Mouse (Mus musculus): ENCODE measurements around the gene H2al1a.
"Not testable (repeated sequence)": the region's sequence is repeated elsewhere in the genome, so short reads cannot be mapped to it uniquely, and the experiment has no call there.

H2al1a gene

DNA sequence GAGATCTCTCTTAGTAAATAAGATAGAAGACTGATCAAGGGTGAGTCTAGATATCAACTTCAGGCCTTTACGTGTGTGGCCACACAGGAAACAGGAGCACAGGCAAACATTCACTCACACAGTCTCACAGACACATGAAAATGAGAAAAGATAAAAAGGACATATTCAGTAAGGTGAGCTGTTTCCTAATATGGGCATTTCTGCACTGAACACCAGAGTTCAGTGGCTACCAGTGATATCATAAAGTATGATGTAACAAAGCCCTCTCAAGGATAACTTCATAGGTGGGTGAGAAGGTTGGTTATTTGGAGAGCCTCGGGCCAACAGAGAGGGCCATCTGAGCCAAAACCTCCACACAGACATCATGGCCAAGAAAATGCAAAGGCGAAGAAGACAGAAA, at the start of gene H2al1a:
Gene H2al1a, plus strand, starts transcription at position 301 of the 400 bp plus-strand sequence.
- not testable (repeated sequence) for DNase-seq (ENCODE audit: low spot score in 2 of 2)

DNA sequence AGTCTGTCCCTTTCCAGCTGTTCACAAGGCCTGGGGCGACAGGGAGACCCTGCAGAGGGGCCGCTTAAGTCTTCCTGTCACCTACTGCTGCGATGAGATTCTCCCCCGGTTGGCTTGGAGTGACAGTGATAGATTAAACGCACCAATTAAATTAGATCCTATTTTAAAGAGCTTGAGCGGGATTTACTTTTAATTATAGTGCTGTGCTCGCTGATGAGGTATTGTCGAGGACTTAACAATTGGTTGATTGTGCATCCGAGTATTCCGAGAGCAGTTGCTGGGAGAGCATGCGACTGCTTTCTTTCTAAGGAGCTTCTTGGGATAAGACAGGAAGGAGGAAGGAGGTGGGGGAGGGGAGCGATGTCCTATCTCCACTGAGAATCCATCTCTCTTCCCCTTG, 48.9 kb upstream of the H2al1a start:
- no peak for DNase-seq (ENCODE audit: low spot score in 2 of 2)

DNA sequence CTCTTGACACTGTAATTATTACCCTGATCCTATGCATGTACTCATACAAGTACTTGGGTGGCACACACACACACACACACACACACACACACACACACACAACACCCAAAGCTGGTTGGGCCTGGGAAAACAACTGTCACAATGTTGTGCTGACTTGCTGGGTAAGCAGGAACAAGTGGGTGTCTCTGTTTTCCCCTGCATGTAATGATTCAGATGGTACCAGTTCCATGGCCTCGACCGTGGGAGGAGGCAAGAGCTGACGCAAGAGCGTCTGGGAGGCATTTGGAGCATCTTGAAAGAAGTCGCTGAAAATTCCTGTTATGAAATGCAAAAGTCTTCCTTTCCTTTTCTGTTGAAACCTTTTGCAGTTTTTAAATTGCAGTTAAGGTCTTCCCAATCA, 45.0 kb upstream of the H2al1a start:
- DNase-seq (ENCODE audit: low spot score in 2 of 2): peak; percentile 27 to 62

DNA sequence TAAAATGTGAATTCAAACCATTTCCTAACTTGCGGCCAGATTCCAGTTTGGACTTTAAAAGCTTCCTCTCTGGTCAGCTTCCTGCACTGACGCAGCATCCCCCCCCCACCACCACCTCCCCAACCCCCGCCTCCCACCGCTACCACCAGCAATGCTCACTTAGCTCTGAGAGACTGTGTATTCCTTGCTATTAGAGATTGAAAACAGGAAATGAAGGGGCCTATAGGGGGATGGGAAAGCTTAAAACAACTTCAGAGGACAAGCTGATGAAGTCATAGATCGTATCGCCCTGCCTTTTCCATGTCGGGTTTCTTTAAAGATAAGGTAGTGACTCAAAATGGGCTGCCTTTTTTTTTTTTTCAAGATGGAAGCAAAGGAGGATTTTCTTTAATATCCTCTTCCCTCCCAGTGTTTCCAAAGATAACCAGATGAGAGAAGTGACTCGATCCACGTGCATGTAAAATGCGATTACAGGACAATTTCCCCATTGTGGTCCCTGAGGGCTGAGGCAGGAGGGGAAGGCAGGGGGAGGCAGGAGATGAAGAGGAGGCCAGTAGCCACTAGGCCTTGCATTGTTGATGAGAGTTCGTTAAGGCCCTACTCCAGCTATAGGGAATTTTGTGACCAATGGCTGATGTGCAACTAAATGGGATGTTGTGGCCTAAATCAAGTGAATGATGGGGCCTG, 44.4 kb upstream of the H2al1a start:
- DNase-seq (ENCODE audit: low spot score in 2 of 2): no peak

DNA sequence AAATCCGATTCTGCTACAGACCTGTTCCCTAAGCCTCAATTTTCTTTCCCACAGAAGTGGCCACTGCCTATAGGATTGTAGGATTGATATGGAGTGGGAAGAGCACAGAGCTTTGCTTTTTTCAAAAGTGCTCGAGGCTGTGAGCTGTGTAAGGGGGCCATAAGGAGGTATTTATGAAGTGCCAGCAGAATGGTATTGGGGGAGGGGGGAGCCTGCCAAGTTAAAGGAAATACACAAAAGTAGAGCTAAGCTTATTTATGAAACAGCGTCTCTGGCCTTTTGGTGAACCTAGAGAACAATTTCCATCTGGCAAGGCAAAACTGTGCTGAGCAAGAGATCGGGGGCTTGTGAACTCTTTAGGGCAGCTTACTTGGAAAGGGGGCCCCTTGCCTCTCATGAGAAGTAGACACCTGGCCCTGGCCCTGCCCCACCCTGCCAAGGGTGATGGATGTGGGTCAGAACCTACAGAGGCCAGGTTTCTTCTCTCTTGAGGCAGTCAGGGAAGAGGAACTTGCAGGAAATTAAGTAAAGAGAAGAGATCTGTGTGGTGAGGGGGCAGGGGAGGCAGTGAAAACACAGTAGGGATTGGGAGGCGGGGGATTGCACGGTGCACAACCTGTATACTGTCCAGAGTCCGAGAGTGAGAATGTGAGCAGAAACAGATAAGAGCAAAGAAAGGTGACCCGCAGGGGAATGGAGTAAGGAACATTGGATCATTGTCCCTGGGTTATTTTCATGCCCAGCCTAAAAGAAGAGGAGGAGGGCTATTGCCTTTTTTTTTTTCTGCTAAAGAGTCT, 43.3 kb upstream of the H2al1a start:
- DNase-seq (ENCODE audit: low spot score in 2 of 2): no peak

DNA sequence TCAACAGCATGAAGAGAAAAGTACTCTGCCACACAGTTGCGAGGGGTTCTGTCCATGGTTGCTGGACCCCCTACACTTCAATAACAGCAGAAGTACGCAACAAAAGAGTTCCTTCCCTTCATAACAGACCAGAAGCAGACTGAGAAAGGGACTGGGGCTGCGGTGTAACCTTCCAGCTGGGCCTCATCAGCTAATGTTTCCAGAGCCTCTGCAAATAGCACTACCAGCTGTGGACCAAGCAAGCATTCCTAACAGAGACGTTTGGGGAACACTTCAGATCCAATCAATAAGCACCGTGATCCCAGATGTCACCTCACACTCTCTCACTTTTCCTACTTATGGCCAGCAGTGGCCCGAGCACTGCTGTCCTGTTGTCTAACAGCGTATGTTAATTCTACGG, 34.1 kb upstream of the H2al1a start:
- DNase-seq (ENCODE audit: low spot score in 2 of 2): no peak

DNA sequence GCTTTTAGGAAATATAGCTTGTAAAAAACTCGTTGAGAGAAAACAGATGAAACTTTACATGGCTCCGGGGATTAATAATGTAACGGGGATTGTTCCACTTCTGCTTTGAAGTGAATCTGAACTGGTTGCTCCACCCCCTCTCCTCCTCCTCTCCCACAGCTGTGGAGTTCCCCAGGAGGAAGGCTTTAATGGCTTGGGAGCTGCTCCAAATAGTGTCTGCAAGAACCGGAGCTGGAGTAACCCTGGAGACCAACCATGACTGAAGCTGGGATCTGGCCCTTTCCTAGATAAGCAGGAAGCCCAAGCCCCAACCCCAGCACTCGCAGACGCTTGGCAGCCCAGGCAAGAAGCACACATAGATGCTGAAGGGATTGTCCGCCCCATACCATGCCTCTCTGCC, 31.3 kb upstream of the H2al1a start:
- no peak for DNase-seq (ENCODE audit: low spot score in 2 of 2)

DNA sequence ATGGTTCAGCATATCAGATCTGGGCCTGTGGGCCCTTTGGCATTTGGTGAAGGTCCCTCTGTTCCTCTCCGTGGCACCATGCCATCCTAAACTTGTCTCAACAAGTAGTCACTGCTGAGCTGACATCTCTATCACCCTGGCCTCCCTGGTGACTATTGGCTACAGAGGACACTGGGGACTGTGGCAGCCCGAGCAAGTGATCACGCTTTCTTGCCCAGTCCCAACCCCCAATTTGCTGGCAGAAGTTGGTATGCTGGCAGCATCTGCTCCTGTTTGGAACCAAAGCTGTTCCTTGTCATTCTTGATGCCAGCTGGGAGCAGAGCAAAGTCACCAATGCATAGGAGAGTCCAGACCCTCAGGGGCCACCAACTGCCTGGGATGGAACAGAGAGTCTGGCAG, 30.0 kb upstream of the H2al1a start:
- DNase-seq (ENCODE audit: low spot score in 2 of 2): peak in 1 of 2 experiments; percentile 25

DNA sequence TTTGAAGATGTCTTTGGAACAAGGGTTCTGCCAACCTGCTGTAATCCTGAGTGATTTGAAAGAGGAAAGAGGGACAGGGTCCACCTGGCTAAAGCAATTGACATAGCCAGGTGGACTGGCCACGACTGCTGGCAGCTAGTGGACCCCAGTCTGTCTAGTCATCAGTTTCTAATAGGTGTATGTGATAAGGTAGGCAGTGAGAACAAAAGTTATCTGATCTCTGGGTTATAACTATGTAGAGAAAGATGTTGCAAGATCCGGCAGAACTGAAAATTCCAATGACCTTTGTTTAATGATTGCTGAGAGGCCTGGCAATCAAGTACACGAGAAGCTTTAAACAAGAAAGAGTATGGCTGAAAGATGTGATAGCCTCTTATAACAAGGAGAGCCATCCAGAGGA, 25.9 kb upstream of the H2al1a start:
- no peak for DNase-seq (ENCODE audit: low spot score in 2 of 2)

DNA sequence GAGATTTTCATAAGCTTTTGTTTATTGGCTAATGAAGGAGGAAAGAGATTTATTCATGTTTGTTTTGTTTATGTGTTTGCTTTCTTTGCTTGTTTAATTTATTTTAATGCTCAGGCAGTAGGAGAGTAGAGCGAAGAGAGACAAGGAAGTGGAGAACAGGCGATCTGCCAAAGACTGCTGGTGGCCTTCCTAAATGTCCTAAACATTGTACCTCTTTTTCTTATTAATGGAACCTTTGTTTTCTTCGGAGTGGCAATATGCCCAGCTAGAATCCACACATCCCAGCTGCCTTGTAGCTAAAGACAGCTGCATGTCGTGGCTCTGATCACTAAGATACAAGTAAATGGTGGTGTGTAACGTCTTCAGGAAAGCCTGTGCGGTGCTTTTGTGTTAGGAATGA, 22.0 kb upstream of the H2al1a start:
- DNase-seq (ENCODE audit: low spot score in 2 of 2): no peak

DNA sequence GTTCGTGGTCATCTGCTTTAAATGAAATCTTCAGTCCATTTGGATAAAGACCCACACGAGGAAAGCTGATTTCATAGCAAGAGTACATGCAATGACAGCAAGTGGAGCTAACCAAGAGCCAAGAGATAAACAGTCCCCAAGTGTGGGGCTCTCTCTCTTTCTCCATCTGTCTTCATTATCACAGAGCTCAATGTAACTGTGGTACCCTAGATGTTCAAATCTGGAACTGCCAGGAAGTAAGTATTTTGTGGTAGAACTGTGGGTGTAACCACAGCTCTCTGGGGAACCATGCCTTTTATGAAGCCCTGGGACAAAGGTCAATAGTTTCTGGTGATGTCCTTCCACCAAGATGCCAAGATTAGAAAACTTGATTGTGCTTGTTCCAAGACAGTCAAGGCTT, 18.3 kb upstream of the H2al1a start:
- DNase-seq (ENCODE audit: low spot score in 2 of 2): no peak

DNA sequence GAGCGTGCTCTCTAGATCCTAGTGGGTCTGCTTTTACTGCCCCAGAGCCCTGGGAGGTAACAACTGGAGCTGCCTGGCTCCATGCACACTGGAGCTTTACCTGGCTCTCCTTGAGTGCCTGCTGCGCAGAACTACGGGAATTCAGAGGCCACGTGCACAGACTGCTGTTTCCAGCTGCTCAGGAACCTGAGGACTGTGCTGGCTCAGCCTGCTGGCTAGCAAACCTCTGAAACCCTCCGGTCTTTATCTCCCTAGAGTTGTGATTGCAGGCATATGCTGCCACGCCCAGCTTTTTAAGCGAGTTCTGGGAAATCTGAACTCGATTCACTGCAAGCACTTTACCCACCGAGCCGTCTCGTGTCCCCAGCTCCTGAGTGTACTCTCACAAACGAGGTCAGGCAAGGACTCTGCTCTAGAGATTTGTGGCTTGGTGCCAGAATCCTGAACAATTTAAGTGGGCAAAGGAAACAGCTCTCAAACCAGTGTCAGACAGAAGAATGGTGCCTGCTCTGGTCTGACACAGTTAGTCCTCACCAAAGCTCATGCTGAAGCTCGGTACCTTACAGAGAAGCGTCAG, 10.7 kb upstream of the H2al1a start:
- no peak for DNase-seq (ENCODE audit: low spot score in 2 of 2)

DNA sequence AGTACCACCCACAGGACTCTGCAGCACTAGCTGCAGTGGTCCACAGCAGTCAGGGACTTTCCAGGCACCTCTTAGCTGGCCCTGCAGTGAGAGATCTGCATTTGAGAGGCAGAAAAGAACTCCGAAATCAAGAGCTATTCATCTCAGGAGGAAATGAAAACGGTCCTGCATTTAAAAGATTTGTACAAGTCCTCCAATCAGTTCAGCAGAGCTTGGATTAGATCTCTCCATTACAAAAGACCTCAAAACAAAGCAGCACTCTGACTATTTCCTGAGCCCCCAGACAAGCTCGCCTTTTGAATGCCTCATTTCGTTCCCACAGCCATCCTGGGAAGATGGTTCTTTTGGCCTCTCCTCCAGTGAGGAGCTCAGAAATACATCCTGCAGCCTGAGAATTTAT, 9.8 kb upstream of the H2al1a start:
- no peak for DNase-seq (ENCODE audit: low spot score in 2 of 2)

DNA sequence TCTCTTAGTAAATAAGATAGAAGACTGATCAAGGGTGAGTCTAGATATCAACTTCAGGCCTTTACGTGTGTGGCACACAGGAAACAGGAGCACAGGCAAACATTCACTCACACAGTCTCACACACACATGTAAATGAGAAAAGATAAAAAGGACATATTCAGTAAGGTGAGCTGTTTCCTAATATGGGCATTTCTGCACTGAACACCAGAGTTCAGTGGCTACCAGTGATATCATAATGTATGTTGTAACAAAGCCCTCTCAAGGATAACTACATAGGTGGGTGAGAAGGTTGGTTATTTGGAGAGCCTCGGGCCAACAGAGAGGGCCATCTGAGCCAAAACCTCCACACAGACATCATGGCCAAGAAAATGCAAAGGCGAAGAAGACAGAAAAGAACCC, 3.1 kb downstream of the H2al1a start, which contains the start of gene H2al1b:
Gene H2al1b, plus strand, starts transcription at position 301 of the 400 bp plus-strand sequence.
- not testable (repeated sequence) for DNase-seq (ENCODE audit: low spot score in 2 of 2)

DNA sequence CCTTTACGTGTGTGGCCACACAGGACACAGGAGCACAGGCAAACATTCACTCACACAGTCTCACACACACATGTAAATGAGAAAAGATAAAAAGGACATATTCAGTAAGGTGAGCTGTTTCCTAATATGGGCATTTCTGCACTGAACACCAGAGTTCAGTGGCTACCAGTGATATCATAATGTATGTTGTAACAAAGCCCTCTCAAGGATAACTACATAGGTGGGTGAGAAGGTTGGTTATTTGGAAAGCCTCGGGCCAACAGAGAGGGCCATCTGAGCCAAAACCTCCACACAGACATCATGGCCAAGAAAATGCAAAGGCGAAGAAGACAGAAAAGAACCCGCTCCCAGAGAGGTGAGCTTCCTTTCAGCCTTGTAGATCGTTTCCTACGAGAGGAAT, 6.3 kb downstream of the H2al1a start, which contains the start of gene H2al1c:
Gene H2al1c, plus strand, starts transcription at position 301 of the 400 bp plus-strand sequence.
- not testable (repeated sequence) for DNase-seq (ENCODE audit: low spot score in 2 of 2)

DNA sequence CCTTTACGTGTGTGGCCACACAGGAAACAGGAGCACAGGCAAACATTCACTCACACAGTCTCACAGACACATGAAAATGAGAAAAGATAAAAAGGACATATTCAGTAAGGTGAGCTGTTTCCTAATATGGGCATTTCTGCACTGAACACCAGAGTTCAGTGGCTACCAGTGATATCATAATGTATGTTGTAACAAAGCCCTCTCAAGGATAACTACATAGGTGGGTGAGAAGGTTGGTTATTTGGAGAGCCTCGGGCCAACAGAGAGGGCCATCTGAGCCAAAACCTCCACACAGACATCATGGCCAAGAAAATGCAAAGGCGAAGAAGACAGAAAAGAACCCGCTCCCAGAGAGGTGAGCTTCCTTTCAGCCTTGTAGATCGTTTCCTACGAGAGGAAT, 9.5 kb downstream of the H2al1a start, which contains the start of gene H2al1d:
Gene H2al1d, plus strand, starts transcription at position 301 of the 400 bp plus-strand sequence.
- not testable (repeated sequence) for DNase-seq (ENCODE audit: low spot score in 2 of 2)

DNA sequence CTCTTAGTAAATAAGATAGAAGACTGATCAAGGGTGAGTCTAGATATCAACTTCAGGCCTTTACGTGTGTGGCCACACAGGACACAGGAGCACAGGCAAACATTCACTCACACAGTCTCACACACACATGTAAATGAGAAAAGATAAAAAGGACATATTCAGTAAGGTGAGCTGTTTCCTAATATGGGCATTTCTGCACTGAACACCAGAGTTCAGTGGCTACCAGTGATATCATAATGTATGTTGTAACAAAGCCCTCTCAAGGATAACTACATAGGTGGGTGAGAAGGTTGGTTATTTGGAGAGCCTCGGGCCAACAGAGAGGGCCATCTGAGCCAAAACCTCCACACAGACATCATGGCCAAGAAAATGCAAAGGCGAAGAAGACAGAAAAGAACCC, 12.6 kb downstream of the H2al1a start, which contains the start of gene H2al1e:
Gene H2al1e, plus strand, starts transcription at position 301 of the 400 bp plus-strand sequence.
- not testable (repeated sequence) for DNase-seq (ENCODE audit: low spot score in 2 of 2)

DNA sequence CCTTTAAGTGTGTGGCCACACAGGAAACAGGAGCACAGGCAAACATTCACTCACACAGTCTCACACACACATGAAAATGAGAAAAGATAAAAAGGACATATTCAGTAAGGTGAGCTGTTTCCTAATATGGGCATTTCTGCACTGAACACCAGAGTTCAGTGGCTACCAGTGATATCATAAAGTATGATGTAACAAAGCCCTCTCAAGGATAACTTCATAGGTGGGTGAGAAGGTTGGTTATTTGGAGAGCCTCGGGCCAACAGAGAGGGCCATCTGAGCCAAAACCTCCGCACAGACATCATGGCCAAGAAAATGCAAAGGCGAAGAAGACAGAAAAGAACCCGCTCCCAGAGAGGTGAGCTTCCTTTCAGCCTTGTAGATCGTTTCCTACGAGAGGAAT, 15.8 kb downstream of the H2al1a start, which contains the start of gene H2al1f:
Gene H2al1f, plus strand, starts transcription at position 301 of the 400 bp plus-strand sequence.
- not testable (repeated sequence) for DNase-seq (ENCODE audit: low spot score in 2 of 2)

DNA sequence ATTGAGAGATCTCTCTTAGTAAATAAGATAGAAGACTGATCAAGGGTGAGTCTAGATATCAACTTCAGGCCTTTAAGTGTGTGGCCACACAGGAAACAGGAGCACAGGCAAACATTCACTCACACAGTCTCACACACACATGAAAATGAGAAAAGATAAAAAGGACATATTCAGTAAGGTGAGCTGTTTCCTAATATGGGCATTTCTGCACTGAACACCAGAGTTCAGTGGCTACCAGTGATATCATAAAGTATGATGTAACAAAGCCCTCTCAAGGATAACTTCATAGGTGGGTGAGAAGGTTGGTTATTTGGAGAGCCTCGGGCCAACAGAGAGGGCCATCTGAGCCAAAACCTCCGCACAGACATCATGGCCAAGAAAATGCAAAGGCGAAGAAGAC, 18.9 kb downstream of the H2al1a start, which contains the start of gene H2al1g:
Gene H2al1g, plus strand, starts transcription at position 301 of the 400 bp plus-strand sequence.
- not testable (repeated sequence) for DNase-seq (ENCODE audit: low spot score in 2 of 2)

DNA sequence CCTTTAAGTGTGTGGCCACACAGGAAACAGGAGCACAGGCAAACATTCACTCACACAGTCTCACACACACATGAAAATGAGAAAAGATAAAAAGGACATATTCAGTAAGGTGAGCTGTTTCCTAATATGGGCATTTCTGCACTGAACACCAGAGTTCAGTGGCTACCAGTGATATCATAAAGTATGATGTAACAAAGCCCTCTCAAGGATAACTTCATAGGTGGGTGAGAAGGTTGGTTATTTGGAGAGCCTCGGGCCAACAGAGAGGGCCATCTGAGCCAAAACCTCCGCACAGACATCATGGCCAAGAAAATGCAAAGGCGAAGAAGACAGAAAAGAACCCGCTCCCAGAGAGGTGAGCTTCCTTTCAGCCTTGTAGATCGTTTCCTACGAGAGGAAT, 22.1 kb downstream of the H2al1a start, which contains the start of gene H2al1h:
Gene H2al1h, plus strand, starts transcription at position 301 of the 400 bp plus-strand sequence.
- not testable (repeated sequence) for DNase-seq (ENCODE audit: low spot score in 2 of 2)

DNA sequence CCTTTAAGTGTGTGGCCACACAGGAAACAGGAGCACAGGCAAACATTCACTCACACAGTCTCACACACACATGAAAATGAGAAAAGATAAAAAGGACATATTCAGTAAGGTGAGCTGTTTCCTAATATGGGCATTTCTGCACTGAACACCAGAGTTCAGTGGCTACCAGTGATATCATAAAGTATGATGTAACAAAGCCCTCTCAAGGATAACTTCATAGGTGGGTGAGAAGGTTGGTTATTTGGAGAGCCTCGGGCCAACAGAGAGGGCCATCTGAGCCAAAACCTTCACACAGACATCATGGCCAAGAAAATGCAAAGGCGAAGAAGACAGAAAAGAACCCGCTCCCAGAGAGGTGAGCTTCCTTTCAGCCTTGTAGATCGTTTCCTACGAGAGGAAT, 25.3 kb downstream of the H2al1a start, which contains the start of gene H2al1i:
Gene H2al1i, plus strand, starts transcription at position 301 of the 400 bp plus-strand sequence.
- not testable (repeated sequence) for DNase-seq (ENCODE audit: low spot score in 2 of 2)

DNA sequence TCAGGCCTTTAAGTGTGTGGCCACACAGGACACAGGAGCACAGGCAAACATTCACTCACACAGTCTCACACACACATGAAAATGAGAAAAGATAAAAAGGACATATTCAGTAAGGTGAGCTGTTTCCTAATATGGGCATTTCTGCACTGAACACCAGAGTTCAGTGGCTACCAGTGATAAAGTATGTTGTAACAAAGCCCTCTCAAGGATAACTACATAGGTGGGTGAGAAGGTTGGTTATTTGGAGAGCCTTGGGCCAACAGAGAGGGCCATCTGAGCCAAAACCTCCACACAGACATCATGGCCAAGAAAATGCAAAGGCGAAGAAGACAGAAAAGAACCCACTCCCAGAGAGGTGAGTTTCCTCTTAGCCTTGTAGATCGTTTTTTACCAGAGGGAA, 28.5 kb downstream of the H2al1a start, which contains the start of gene H2al1j:
Gene H2al1j, plus strand, starts transcription at position 301 of the 400 bp plus-strand sequence.
- not testable (repeated sequence) for DNase-seq (ENCODE audit: low spot score in 2 of 2)
